Mouse (Mus musculus) stomach, postnatal 0 days (tissue): Measurements from ENCODE around the gene Tmem102.

Experiments used
- CTCF ChIP-seq: IDR thresholded peaks from 2 replicates; pipeline ENCODE4 v1.5.1; 2016; ENCODE audit warnings: antibody characterized with exemption, low read depth, mild to moderate bottlenecking, moderate library complexity
- EP300 ChIP-seq: optimal IDR thresholded peaks from 2 replicates; pipeline ENCODE3; 2016; ENCODE audit warnings: antibody characterized with exemption

- TF ChIP-seq CTCF (peak; percentile 21; the same call in 1 of the 2 replicates), EP300 (no peak)
These were observed 10.0 kb downstream of the Tmem102 start, which contains the start of gene Chrnb1 for GRCm38 (mm10) chr11:69795168-69795982.
